Mouse (Mus musculus) forebrain, embryonic 11.5 days (tissue): ENCODE results near the gene Tbc1d9. TPM values are rescaled to one million over a fixed set of nuclear protein-coding genes. Genes with fewer than 3 reads are reported as not detected.

Source experiments
- ATAC-seq: fragments of 200-750 bp; cut with Nextera tagmentation; replicated peaks from 2 replicates; pipeline ENCODE4 v1.8.0; 2017; ENCODE audit warnings: moderate TSS enrichment; ENCODE audit not compliant: low FRiP score
- DNase-seq: peaks from one replicate; pipeline ENCODE4 v3.0.0-alpha.2; 2017; ENCODE audit warnings: low spot score
- H3K27ac ChIP-seq: fragments of 300-500 bp; sonication (generic); 2 replicates; pipeline ENCODE4 v1.5.1; 2014; ENCODE audit warnings: low read depth, low read length
- H3K27me3 ChIP-seq: fragments of 300-500 bp; sonication (generic); 2 replicates; pipeline ENCODE4 v1.6.1; 2014; ENCODE audit warnings: mild to moderate bottlenecking, low read length, mixed read lengths; ENCODE audit not compliant: control insufficient read depth, insufficient read depth
- H3K36me3 ChIP-seq: fragments of 300-500 bp; sonication (generic); 2 replicates; pipeline ENCODE4 v1.6.1; 2014; ENCODE audit warnings: mild to moderate bottlenecking, low read length, moderate library complexity, mixed read lengths; ENCODE audit not compliant: control insufficient read depth, insufficient read depth
- H3K4me1 ChIP-seq: fragments of 300-500 bp; sonication (generic); replicated peaks from 2 replicates; pipeline ENCODE4 v1.6.1; 2014; ENCODE audit warnings: low read length, mixed read lengths; ENCODE audit not compliant: control insufficient read depth, insufficient read depth
- H3K4me2 ChIP-seq: fragments of 300-500 bp; sonication (generic); 2 replicates; pipeline ENCODE4 v1.6.1; 2014; ENCODE audit warnings: low read depth, mild to moderate bottlenecking, low read length, moderate library complexity, mixed read lengths; ENCODE audit not compliant: severe bottlenecking
- H3K4me3 ChIP-seq: fragments of 300-500 bp; sonication (generic); 2 replicates; pipeline ENCODE4 v1.5.1; 2014; ENCODE audit warnings: low read depth, low read length
- H3K9ac ChIP-seq: fragments of 300-500 bp; sonication (generic); 2 replicates; pipeline ENCODE4 v1.6.1; 2014; ENCODE audit warnings: low read length
- H3K9me3 ChIP-seq: fragments of 300-500 bp; sonication (generic); 2 replicates; pipeline ENCODE4 v1.6.1; 2016; ENCODE audit warnings: low read length, mixed read lengths; ENCODE audit not compliant: control insufficient read depth
- WGBS: fragments of 180-500 bp; shearing (Covaris S2); extraction: QIAGEN DNeasy Blood & Tissue Kit; methylation state at CpG from one replicate; pipeline ENCODE4 v1.1.7; 2014; 5-methylcytosine and 5-hydroxymethylcytosine counted together
- polyA plus RNA-seq: library from polyadenylated mRNA; unstranded; fragments of >200 nt; fragmentation: Nextera tagmentation; extraction: Ambion mirVana; gene quantifications from 2 replicates; pipeline ENCODE4 v1.2.1, GENCODE M21; 2014

Tbc1d9 gene
- polyA plus RNA-seq, 1 experiment from 2014 or later = 7.6 TPM

DNA sequence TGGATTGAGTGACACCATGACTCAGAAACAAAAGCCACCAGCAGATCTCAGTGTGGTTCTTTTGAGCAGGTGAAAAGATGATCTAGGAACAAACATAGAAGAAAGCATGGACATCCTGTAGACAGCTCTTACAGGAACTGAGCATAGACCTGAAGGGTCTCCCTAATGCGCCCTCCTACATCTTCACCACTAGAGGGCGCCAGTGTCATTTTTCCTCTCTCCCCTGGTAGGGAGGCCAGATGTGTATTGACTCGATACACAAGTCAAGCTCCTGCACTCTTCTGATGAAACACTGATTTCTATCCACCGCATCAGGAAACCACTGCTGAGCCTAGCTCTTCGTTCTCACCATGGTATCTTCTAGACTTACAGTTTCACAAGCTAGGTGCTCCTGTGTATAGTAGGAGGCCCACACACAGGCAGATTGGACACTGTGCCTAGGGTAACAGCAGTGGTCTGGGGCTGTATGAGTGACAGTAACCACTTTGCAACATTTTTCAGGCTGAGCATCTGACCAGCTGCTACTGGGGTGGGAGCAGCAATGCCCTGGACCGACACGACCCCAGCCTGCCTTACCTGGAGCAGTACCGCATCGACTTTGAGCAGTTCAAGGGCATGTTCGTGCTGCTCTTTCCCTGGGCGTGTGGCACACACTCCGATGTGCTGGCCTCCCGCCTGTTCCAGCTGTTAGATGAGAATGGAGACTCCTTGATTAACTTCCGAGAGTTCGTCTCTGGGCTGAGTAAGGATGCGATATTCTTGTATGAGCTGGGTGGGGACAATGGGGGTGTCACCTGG is 95.5 kb downstream of the Tbc1d9 start:
- peak; percentile 82 for ATAC-seq
- H3K4me2 ChIP-seq = no peak overlapping the region
- no peak overlapping the region for H3K4me3 ChIP-seq
- no peaks in the 10 kb centered on the region for H3K4me1 ChIP-seq
- H3K27ac ChIP-seq = no peak overlapping the region
- H3K9me3 ChIP-seq = no peaks in the 10 kb centered on the region
- no peaks in the 10 kb centered on the region; the same call in 1 of the 2 replicates for H3K36me3 ChIP-seq
- H3K9ac ChIP-seq = no peak overlapping the region
- DNase-seq = peak; percentile 76
- H3K27me3 ChIP-seq = no peaks in the 10 kb centered on the region
- 70% methylated on average over 16 of the region's 16 CpGs for WGBS

DNA sequence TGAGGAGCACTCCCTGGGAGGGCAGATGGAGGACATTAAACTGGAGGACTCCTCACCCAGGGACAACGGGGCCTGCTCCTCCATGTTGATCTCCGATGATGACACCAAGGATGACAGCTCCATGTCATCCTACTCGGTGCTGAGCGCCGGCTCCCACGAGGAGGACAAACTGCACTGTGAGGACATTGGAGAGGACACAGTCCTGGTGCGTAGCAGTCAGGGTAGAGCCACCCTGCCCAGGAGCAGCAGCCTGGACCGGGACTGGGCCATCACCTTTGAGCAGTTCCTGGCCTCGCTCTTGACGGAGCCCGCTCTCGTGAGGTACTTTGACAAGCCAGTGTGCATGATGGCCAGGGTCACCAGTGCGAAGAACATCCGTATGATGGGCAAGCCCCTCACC is 106.0 kb downstream of the Tbc1d9 start:
- no peak overlapping the region for H3K9ac ChIP-seq
- H3K9me3 ChIP-seq = no peaks in the 10 kb centered on the region
- H3K4me3 ChIP-seq = no peak overlapping the region
- WGBS = 96% methylated on average over 14 of the region's 14 CpGs
- DNase-seq = no peak
- H3K4me1 ChIP-seq = no peaks in the 10 kb centered on the region
- no peak overlapping the region for H3K4me2 ChIP-seq
- H3K27me3 ChIP-seq = no peaks in the 10 kb centered on the region
- no peak for ATAC-seq
- no peak overlapping the region for H3K27ac ChIP-seq
- H3K36me3 ChIP-seq = no peaks in the 10 kb centered on the region; the same call in 1 of the 2 replicates

DNA sequence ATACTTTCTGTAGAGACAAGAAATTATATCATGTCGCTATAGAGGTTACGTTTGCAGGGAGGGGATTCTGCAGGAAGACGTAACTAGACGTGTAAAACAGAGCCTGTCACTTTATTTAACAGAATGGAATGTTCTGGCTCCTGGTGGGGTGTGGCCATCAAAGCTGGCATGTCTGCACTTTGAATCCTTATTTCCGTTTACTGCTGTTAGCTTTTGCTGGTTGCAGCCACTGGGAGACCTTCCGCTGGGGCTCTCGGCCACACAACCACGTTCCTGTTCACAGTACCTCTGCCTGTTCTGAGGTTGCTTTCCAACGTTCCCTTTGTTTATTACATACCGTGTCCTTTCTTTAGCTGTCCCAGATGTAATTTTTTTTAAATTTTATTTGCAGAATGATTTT is 107.3 kb downstream of the Tbc1d9 start:
- Histone ChIP-seq H3K9ac (no peak overlapping the region), H3K36me3 (no peaks in the 10 kb centered on the region; the same call in 1 of the 2 replicates), H3K4me1 (no peaks in the 10 kb centered on the region), H3K4me2 (no peak overlapping the region), H3K9me3 (no peaks in the 10 kb centered on the region), H3K4me3 (no peak overlapping the region), H3K27me3 (no peaks in the 10 kb centered on the region), H3K27ac (no peak overlapping the region)
- ATAC-seq = no peak
- WGBS = 84% methylated on average over 10 of the region's 10 CpGs
- no peak for DNase-seq

DNA sequence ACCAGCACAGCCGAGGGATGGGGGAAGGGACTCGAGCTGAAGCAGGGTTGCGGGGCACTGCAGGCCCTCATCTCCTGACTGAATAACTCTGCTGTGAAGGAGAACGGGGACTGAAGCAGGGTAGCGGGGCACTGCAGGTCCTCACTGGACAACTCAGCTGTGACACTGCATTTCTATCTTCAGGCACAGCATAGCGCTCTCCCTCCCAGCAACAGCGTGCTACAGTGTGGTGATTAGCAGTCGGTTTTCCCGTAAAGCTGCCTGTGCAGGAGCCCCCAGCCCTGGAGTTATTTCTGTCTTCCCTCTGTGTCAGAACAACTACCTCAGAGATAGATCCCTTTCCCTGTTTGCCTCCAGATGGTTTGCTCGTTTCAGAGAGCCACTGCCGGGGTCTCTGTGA is 109.3 kb downstream of the Tbc1d9 start:
- no peak for ATAC-seq
- Histone ChIP-seq H3K9me3 (no peaks in the 10 kb centered on the region), H3K4me1 (no peaks in the 10 kb centered on the region), H3K27me3 (no peaks in the 10 kb centered on the region), H3K36me3 (no peaks in the 10 kb centered on the region; the same call in 1 of the 2 replicates), H3K9ac (no peak overlapping the region), H3K4me3 (no peak overlapping the region), H3K27ac (no peak overlapping the region), H3K4me2 (no peak overlapping the region)
- no peak for DNase-seq
- WGBS = 70% methylated on average over 11 of the region's 11 CpGs

DNA sequence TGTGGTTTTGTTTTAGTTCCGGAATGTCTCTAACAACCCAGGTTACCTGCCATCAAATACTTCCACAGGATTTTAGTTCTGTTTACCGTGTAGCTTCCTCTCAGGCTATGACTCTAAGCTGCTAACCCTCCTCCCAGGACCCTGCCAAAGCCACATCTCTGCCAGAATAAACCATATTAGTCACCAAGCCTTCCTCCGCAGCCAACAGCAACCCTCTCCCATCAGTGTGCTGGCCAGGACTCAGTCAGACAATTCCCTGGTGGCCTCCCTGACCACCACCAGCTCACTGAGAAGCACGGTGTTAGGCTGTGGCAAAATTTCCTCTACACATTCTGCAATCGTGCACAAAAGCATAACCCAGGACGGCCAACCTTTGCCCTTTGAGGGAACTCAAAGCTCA is 113.3 kb downstream of the Tbc1d9 start:
- Histone ChIP-seq H3K9me3 (no peaks in the 10 kb centered on the region), H3K4me3 (no peak overlapping the region), H3K36me3 (no peaks in the 10 kb centered on the region), H3K4me2 (no peak overlapping the region), H3K9ac (no peak overlapping the region), H3K27me3 (no peaks in the 10 kb centered on the region), H3K4me1 (no peaks in the 10 kb centered on the region), H3K27ac (no peak overlapping the region)
- WGBS = 91% methylated on average over 6 of the region's 6 CpGs
- DNase-seq = no peak
- no peak for ATAC-seq

DNA sequence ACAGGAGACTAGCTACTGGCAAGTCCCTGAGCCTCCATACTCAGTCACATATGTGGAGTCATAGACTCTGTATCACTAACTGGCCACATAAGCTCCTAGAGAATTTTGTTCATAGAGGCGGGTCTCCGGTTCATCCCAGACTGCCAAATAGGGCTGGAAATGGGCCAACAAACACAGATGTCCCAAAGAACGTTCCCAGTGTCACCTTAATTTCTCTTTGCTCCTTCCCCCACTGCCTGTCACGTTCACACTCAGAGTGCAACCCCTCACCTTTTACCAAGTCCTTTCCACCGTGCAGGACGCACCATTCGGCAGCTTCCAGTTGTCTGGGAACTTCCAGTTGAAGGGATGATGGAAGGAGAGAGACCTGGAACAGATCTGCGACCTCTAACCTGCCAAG is 120.2 kb downstream of the Tbc1d9 start:
- H3K4me2 ChIP-seq = no peak overlapping the region
- no peaks in the 10 kb centered on the region; the same call in 1 of the 2 replicates for H3K27me3 ChIP-seq
- H3K9me3 ChIP-seq = no peaks in the 10 kb centered on the region
- DNase-seq = no peak
- no peak overlapping the region for H3K27ac ChIP-seq
- H3K4me3 ChIP-seq = no peak overlapping the region
- H3K9ac ChIP-seq = no peak overlapping the region
- ATAC-seq = no peak
- no peaks in the 10 kb centered on the region for H3K4me1 ChIP-seq
- no peaks in the 10 kb centered on the region for H3K36me3 ChIP-seq
- WGBS = 86% methylated on average over 8 of the region's 8 CpGs

DNA sequence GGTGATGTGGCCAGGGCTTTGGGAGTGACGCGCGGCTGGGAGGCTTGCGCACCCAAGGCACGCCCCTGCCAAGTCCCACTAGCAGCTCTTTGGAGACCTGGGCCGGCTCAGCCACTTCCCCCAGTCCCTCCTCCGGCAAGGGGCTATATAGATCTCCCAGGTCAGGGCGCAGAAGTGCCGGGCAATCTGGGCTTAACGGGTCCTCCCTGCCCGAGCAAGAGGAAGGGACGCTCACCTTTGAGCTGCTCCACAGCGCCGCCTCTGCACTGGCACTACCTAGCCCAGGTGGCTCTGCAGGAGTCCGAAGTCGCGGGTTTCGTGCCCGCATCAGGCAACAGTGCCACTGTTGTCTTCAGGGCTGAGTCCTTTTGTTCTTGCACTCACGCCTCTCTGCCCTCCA is 125.0 kb downstream of the Tbc1d9 start, which contains the start of gene Ucp1:
Gene Ucp1 (plus strand): TSS at position 177 of the 400 bp plus-strand sequence.
- H3K9ac ChIP-seq = no peak within 1 kb of the TSS
- H3K4me1 ChIP-seq = no peaks in the 10 kb centered on the region
- 3% methylated on average over 19 of the region's 20 CpGs for WGBS
- no peak within 1 kb of the TSS for H3K4me3 ChIP-seq
- H3K27me3 ChIP-seq = no peaks in the 10 kb centered on the region; the same call in 1 of the 2 replicates
- H3K36me3 ChIP-seq = no peaks in the 10 kb centered on the region
- H3K9me3 ChIP-seq = no peaks in the 10 kb centered on the region
- H3K4me2 ChIP-seq = peak within 1 kb of the TSS; percentile 47
- ATAC-seq (no peak), DNase-seq (peak; percentile 54)
- no peak within 1 kb of the TSS for H3K27ac ChIP-seq

DNA sequence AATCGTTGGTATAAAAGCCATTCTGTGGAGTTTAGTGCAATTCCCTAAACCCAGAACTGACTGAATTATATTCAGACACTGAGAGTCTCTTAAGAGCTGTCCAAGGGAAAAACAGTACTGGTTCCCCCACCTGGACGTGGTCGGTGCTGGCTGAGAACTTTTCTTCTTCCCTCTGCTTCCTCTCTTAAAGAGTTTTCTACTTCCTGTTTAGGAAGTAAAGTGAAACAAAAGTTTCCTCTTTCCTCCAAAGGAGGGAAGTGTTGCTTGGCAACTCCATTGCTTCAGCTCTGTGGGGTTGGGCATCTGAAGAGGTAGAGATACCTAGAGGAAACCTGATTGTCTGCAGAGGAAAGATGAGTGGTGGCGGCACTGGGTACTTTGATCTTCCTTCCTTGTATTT is 132.2 kb downstream of the Tbc1d9 start:
- Histone ChIP-seq H3K4me3 (no peak overlapping the region), H3K27me3 (no peaks in the 10 kb centered on the region), H3K27ac (no peak overlapping the region), H3K4me1 (no peaks in the 10 kb centered on the region), H3K4me2 (no peak overlapping the region), H3K36me3 (no peaks in the 10 kb centered on the region), H3K9ac (no peak overlapping the region), H3K9me3 (no peaks in the 10 kb centered on the region)
- WGBS = 86% methylated on average over 4 of the region's 4 CpGs
- DNase-seq = no peak
- no peak for ATAC-seq

DNA sequence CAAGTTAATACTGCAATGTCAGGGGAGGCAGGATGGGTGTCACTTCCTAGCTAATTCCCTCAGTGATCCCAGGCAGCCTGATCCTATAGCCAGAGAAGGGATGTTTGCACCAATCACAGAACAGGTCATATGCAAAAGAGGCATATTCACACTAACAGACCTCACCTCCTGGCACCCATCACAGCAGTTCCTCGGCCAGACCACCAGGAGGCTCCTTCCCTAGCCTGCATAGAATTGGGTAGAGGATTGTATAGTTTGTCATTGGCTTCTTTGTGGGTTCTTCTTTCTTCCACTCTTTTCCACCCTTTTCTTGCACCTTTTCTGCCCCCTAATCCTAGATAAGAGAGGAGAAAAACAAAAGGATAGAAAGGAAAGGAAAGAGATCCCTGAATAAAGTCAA is 135.0 kb downstream of the Tbc1d9 start:
- Histone ChIP-seq H3K4me3 (no peak overlapping the region), H3K27ac (no peak overlapping the region), H3K4me2 (no peak overlapping the region), H3K9me3 (no peaks in the 10 kb centered on the region), H3K27me3 (no peaks in the 10 kb centered on the region), H3K9ac (no peak overlapping the region), H3K4me1 (no peaks in the 10 kb centered on the region), H3K36me3 (no peaks in the 10 kb centered on the region)
- no peak for DNase-seq
- no peak for ATAC-seq
- WGBS = 58% methylated on average over 1 of the region's 1 CpGs
